Mouse (Mus musculus): ENCODE results near the gene Ccdc38.

DNA sequence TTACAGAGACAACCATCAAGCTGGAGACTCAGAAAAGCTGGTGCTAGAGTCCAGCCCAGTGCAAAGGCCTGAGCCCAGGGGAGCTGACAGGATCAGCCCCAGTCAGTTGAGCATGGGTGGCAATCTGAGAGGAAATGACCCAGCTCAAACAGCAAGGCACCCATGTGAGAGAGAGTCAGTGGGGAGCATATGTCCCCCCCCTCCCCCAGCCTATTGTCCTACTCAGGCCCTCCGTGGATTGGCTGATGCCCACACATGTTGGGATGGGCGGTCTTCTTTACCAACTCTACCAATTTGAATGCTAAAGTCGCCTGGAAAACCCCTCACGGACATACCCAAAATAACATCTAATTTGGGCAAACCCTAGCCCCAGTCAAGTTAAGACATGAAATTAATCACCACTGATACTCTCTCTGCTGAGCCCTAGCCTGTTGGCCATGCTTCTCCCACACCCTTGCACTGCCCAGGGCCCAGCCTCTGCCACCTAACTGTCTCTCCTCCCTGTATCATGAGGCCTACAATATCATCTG, 7.4 kb downstream of the Ccdc38 start:
- TF ChIP-seq CTCF (IDR thresholded peaks at IDR 0.05; ENCODE audit: borderline replicate concordance, insufficient read depth, low read depth, low read length) (no peak), POLR2A (IDR thresholded peaks at IDR 0.05; ENCODE audit: borderline replicate concordance, insufficient read depth, low read length) (no peak)
